Mouse (Mus musculus) naive thymus-derived CD4-positive, alpha-beta T cell, adult 5 months (primary cell): ENCODE measurements around the gene Gja1. TPM values are rescaled to one million over a fixed set of nuclear protein-coding genes. Genes with fewer than 3 reads are reported as not detected.

ENCODE experiments used
- polyA plus RNA-seq: library from polyadenylated mRNA; unstranded; fragments of 100-300 nt; shearing (Covaris generic); gene quantifications from one replicate; pipeline ENCODE4 v1.2.1, GENCODE M21; 2017

Gene Gja1
- not detected for polyA plus RNA-seq

GRCm38 (mm10) chr10:56377097-56377965 lies at the start of gene Gja1:
Gene Gja1, plus strand, starts transcription at chr10:56377330.

Other genes starting within 250 kb of the Gja1 start
- 1.2 TPM for gene Tbc1d32, start 148.6 kb upstream of the Gja1 start, polyA plus RNA-seq